ENCODE assay signal across 9 mouse cellular contexts in genomic region chr11:69754701-69755100, GRCm38 (mm10). TPM values are rescaled to one million over a fixed set of nuclear protein-coding genes. Genes with fewer than 3 reads are reported as not detected.
DNase-seq lines count a peak whose midpoint lies in the region; ATAC-seq lines count a peak whose summit lies in the region.
"Had no signal": no experiment of that assay in that cellular context is flagged by ENCODE, and none has a peak within 500 bp of the region (broad histone marks: within the 10 kb centered on the region; RNA-seq: fewer than 3 reads in every experiment).

No protein-coding gene starts in this region.

- intact Hi-C loops in heart, postnatal 14 days (cut with DNase I) = loop anchor here (1.0 to 2.0 kb wide), 2 partner anchors 72 to 99 kb away; partner anchors contain the start of genes Senp3 and Sox15

- 53% methylated on average over 3 of the region's 3 CpGs for WGBS in liver, embryonic 16.5 days (ENCODE audit: insufficient replicate concordance)

- H3K4me3 ChIP-seq in liver, embryonic 16.5 days (ENCODE audit: low read depth, low read length) = 0 out of 2 replicates have a peak overlapping the region, but pooled peaks have one; percentile 7

- no peak for ATAC-seq in liver, embryonic 16.5 days (ENCODE audit: low read depth)

- H3K27me3 ChIP-seq in liver, embryonic 16.5 days (ENCODE audit: control insufficient read depth, insufficient read depth, low read depth, low read length) = no peaks in the 10 kb centered on the region

- H3K9ac ChIP-seq in liver, embryonic 16.5 days (ENCODE audit: low read depth, low read length) = no peak overlapping the region

- peak overlapping the region; percentile 4; the same call in 1 of the 2 replicates for H3K27ac ChIP-seq in liver, embryonic 16.5 days (ENCODE audit: low read length)

- H3K4me2 ChIP-seq in liver, embryonic 16.5 days (ENCODE audit: low read depth, low read length) = 0 out of 2 replicates have a peak overlapping the region, but pooled peaks have one; percentile 11

- peak; percentile 67 for DNase-seq in adrenal gland, postnatal 14 days
- DNase-seq in adrenal gland, adult 18-20 months (ENCODE audit: low spot score in 2 of 2) = no peak
- DNase-seq in spleen, postnatal 36 days (ENCODE audit: low spot score in 2 of 2) = peak; percentile 32 to 58
- no peak for DNase-seq in spleen, adult 12 weeks (ENCODE audit: low spot score)
- peak; percentile 21 to 70 for DNase-seq in heart, postnatal 14 days
- DNase-seq in telencephalon, adult 2 months (ENCODE audit: low read depth, low spot score) = peak; percentile 50
- no peak for DNase-seq in right cerebral cortex, postnatal 36 days (ENCODE audit: low spot score in 2 of 2)

- no peaks in the 10 kb centered on the region for H3K9me3 ChIP-seq in liver, embryonic 16.5 days (replicated peaks; ENCODE audit: control insufficient read depth, low read length)

- H3K36me3 ChIP-seq in liver, embryonic 16.5 days (ENCODE audit: control insufficient read depth, insufficient read depth) = no peaks in the 10 kb centered on the region; the same call in 1 of the 2 replicates

- peaks cover 48% of the 10 kb centered on the region for H3K4me1 ChIP-seq in liver, embryonic 16.5 days (ENCODE audit: control insufficient read depth, low read depth, low read length)

RNA-seq across cellular contexts. Expression of gene Polr2a, which starts 3.7 kb away (rescaled TPM):
- 78.0 and 84.0 TPM in 2 replicates for total RNA-seq in adrenal gland, postnatal 14 days (2021)
- total RNA-seq in adrenal gland, adult 18-20 months (2021) = 10 to 100 TPM; 55.4 to 79.7 TPM
- total RNA-seq in heart, postnatal 14 days (2021) = 10 to 100 TPM; 35.6 to 37.5 TPM
- 11.1 and 11.9 TPM in 2 replicates for polyA plus RNA-seq in liver, embryonic 16.5 days (2015; fragmentation: Nextera tagmentation; extraction: Ambion mirVana)

RNA-seq across cellular contexts. Expression of gene Slc35g3, which starts 7.1 kb away (rescaled TPM):
- total RNA-seq in adrenal gland, postnatal 14 days (2021) = not detected in 2 replicates
- total RNA-seq in adrenal gland, adult 18-20 months (2021) = not detected
- under 1 TPM in 1 of 2 experiments, not detected in 1; 0.12 TPM for total RNA-seq in heart, postnatal 14 days (2021)
- polyA plus RNA-seq in liver, embryonic 16.5 days (2015; fragmentation: Nextera tagmentation; extraction: Ambion mirVana) = 0.07 TPM in 1 of 2 replicates, not detected in the other
- polyA plus RNA-seq: spleen, adult 2 months had no signal

RNA-seq across cellular contexts. Expression of gene Zbtb4, which starts 11.0 kb away (rescaled TPM):
- total RNA-seq in adrenal gland, postnatal 14 days (2021) = 39.9 and 42.4 TPM in 2 replicates
- 10 to 100 TPM; 48.2 to 71.4 TPM for total RNA-seq in adrenal gland, adult 18-20 months (2021)
- 10 to 100 TPM; 36.5 to 43.3 TPM for total RNA-seq in heart, postnatal 14 days (2021)
- polyA plus RNA-seq in liver, embryonic 16.5 days (2015; fragmentation: Nextera tagmentation; extraction: Ambion mirVana) = 0.61 and 0.81 TPM in 2 replicates

RNA-seq across cellular contexts. Expression of gene Chrnb1, which starts 41.0 kb away (rescaled TPM):
- total RNA-seq in adrenal gland, postnatal 14 days (2021) = 2.4 and 3.2 TPM in 2 replicates
- total RNA-seq in adrenal gland, adult 18-20 months (2021) = 1 to 10 TPM; 1.3 to 3.9 TPM
- total RNA-seq in heart, postnatal 14 days (2021) = 1 to 10 TPM; 5.4 to 6.0 TPM
- 0.61 and 0.96 TPM in 2 replicates for polyA plus RNA-seq in liver, embryonic 16.5 days (2015; fragmentation: Nextera tagmentation; extraction: Ambion mirVana)

RNA-seq across cellular contexts. Expression of gene Fgf11, which starts 47.0 kb away (rescaled TPM):
- total RNA-seq in adrenal gland, postnatal 14 days (2021) = 3.5 and 3.8 TPM in 2 replicates
- 10 to 100 TPM in 1 of 2 experiments, 1 to 10 TPM in 1; 3.0 to 13.0 TPM for total RNA-seq in adrenal gland, adult 18-20 months (2021)
- total RNA-seq in heart, postnatal 14 days (2021) = 1 to 10 TPM; 2.6 to 2.8 TPM
- polyA plus RNA-seq in liver, embryonic 16.5 days (2015; fragmentation: Nextera tagmentation; extraction: Ambion mirVana) = 0.19 and 0.21 TPM in 2 replicates

Comparison
In these comparisons a context has a peak if more than half of its experiments do, and no peak if none do; other contexts are left out.
1. DNase-seq: peak in adrenal gland, postnatal 14 days (single experiment), spleen, postnatal 36 days (2 of 2), heart, postnatal 14 days (2 of 2) and telencephalon, adult 2 months (single experiment); none in adrenal gland, adult 18-20 months (0 of 2), spleen, adult 12 weeks (single experiment) and right cerebral cortex, postnatal 36 days (0 of 2).